Mouse (Mus musculus): ENCODE results near the gene Rflna.

Gene Rflna

GRCm38 (mm10) chr5:125019099-125019498 lies 16.1 kb downstream of the Rflna start:
- DNase-seq (ENCODE audit: low read depth, low spot score) = no peak
- peaks cover 5% of the 10 kb centered on the region for H3K36me3 ChIP-seq (ENCODE audit: control insufficient read depth, insufficient read depth, low read length, poor library complexity, severe bottlenecking)
- no peaks in the 10 kb centered on the region for H3K27me3 ChIP-seq (ENCODE audit: control insufficient read depth, insufficient read depth, low read length, poor library complexity, severe bottlenecking)

DNA sequence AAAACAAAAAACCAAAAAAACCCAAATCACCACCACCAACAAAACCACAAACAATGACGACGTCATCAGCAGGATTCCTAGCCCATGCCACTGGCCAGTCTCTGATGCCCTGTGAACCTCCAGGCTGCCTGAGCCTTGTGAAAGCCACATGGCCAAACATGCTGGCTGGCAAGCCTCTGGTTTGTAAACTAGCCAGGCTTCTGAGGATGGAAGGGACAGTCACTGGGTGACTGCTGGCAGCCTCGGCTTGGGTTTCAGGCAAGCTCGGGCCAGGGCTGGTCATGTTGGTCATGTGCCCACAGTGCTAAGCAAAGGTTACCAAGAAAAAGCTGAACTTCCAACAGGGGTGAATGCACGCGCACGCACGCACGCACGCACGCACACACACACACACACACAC lies 18.3 kb downstream of the Rflna start:
- no peak for DNase-seq (ENCODE audit: low read depth, low spot score)
- peaks cover 9% of the 10 kb centered on the region for H3K36me3 ChIP-seq (ENCODE audit: control insufficient read depth, insufficient read depth, low read length, poor library complexity, severe bottlenecking)
- H3K27me3 ChIP-seq (ENCODE audit: control insufficient read depth, insufficient read depth, low read length, poor library complexity, severe bottlenecking) = no peaks in the 10 kb centered on the region

DNA sequence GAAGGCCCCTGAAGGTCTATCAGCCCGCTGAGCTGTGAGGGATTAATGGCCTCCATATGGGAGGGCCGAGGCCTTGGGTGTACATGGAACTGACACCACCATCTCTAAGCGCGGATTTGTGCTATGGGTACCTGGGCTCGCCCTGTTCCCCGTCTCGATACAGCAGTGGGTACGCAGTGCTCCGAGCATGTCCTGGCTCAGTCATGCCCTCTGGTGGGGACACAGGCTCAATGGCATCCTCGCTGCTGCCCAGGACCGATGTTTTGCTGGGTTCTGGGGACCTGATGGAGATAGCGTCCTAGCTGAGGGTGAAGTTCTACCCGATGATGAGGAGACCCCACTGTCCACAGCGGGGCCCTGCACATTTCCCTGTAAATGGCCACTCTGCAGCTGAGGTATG lies 21.0 kb downstream of the Rflna start:
- Histone ChIP-seq H3K27me3 (ENCODE audit: control insufficient read depth, insufficient read depth, low read length, poor library complexity, severe bottlenecking) (no peaks in the 10 kb centered on the region), H3K36me3 (ENCODE audit: control insufficient read depth, insufficient read depth, low read length, poor library complexity, severe bottlenecking) (peaks cover 17% of the 10 kb centered on the region)
- peak; percentile 20 for DNase-seq (ENCODE audit: low read depth, low spot score)

- Histone ChIP-seq H3K36me3 (ENCODE audit: control insufficient read depth, insufficient read depth, low read length, poor library complexity, severe bottlenecking) (peaks cover 14% of the 10 kb centered on the region), H3K27me3 (ENCODE audit: control insufficient read depth, insufficient read depth, low read length, poor library complexity, severe bottlenecking) (no peaks in the 10 kb centered on the region)
- no peak for DNase-seq (ENCODE audit: low read depth, low spot score)
These were observed 25.4 kb downstream of the Rflna start for GRCm38 (mm10) chr5:125028371-125028770.

GRCm38 (mm10) chr5:125028911-125029310 lies 25.9 kb downstream of the Rflna start:
- DNase-seq (ENCODE audit: low read depth, low spot score) = no peak
- H3K36me3 ChIP-seq (ENCODE audit: control insufficient read depth, insufficient read depth, low read length, poor library complexity, severe bottlenecking) = peaks cover 16% of the 10 kb centered on the region

GRCm38 (mm10) chr5:125036483-125036882 lies 33.5 kb downstream of the Rflna start:
- H3K36me3 ChIP-seq (ENCODE audit: control insufficient read depth, insufficient read depth, low read length, poor library complexity, severe bottlenecking) = peaks cover 6% of the 10 kb centered on the region
- no peak for DNase-seq (ENCODE audit: low read depth, low spot score)
- no peaks in the 10 kb centered on the region for H3K27me3 ChIP-seq (ENCODE audit: control insufficient read depth, insufficient read depth, low read length, poor library complexity, severe bottlenecking)

More at GRCm38 (mm10) chr5:125028911-125029310, 25.9 kb downstream of the Rflna start:
- H3K27me3 ChIP-seq (ENCODE audit: control insufficient read depth, insufficient read depth, low read length, poor library complexity, severe bottlenecking) = no peaks in the 10 kb centered on the region

DNA sequence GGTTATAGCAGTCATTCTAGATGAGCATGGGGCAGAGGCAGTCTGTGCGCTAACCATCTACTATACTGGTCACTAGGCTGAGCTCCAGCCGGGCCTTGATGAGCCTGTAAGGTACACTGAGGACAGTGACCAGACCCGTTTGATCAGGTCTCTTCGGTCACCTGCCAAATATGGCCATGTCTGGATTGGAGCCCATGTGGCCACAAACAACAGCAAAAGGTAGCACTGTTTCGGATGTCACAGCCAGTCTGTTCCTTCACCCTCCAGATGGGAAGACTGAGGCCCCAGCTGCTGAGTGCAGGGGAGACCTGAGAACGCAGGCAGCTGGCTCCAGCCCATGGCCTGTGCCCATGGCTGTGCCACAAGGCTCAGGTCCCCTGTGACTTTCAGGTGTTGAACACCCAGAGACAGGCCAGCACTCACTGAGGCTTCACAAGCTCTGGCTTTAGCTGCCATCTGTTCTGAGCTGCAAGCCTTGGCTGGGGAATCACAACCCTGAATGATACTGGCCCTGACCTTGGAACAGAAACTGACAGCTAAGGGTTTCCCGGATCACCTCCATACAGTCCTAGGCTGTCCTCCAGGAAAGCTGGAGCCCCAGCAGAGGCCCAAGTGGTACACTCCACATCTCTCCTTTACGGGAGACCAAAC lies 36.5 kb downstream of the Rflna start:
- no peaks in the 10 kb centered on the region; the same call in none of the 2 replicates for H3K36me3 ChIP-seq (ENCODE audit: control insufficient read depth, insufficient read depth, low read length, poor library complexity, severe bottlenecking)
- no peaks in the 10 kb centered on the region for H3K27me3 ChIP-seq (ENCODE audit: control insufficient read depth, insufficient read depth, low read length, poor library complexity, severe bottlenecking)
- no peak for DNase-seq (ENCODE audit: low read depth, low spot score)

DNA sequence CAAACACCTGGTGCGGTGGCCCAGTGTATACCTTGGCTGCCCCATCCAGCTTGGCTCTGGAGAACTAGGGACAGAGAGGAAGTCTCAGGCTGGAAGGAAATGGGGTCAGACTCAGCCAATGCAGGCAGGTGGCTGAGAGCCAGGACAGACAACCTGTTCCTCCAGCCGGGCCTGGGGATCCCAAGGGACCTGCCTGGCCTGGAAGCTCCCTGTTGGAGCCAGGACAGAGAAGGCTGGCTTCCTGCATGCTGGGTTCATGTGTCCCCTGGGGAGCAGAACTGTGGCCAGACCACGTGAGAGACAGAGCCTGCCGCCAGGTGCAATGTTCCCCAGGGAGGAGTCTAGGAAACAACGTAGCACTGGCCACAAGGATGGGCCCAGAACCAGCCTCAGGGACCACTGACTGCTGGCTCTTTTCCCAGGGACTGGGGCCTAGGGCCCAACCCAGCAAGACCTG lies 37.1 kb downstream of the Rflna start:
- H3K36me3 ChIP-seq (ENCODE audit: control insufficient read depth, insufficient read depth, low read length, poor library complexity, severe bottlenecking) = no peaks in the 10 kb centered on the region; the same call in none of the 2 replicates
- H3K27me3 ChIP-seq (ENCODE audit: control insufficient read depth, insufficient read depth, low read length, poor library complexity, severe bottlenecking) = no peaks in the 10 kb centered on the region
- DNase-seq (ENCODE audit: low read depth, low spot score) = peak; percentile 72

- DNase-seq (ENCODE audit: low read depth, low spot score) = peak; percentile 26
These were observed 38.6 kb downstream of the Rflna start for GRCm38 (mm10) chr5:125041578-125041977.

DNA sequence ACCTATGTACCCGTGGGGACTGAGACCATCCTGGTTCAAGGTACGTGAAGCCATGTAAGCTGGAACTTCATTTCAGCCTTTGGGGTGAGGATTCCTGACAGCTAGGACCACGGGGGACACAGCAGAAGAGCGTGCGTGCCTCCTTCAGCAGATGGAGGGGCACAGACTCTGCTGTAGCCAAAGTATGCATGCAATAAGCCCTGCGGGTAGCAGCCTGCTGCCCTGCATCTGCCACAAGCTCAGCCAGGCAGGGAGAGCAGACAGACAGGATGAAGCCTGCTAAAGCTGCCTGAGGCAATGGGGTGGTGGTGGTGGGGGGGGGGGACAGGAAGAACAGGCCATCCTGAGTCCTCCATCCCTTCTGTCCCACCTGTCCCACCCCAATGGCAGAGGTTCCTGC lies 40.4 kb downstream of the Rflna start:
- H3K27me3 ChIP-seq (ENCODE audit: control insufficient read depth, insufficient read depth, low read length, poor library complexity, severe bottlenecking) = no peaks in the 10 kb centered on the region
- no peak for DNase-seq (ENCODE audit: low read depth, low spot score)

More at GRCm38 (mm10) chr5:125041578-125041977, 38.6 kb downstream of the Rflna start:
- peaks cover 2% of the 10 kb centered on the region for H3K36me3 ChIP-seq (ENCODE audit: control insufficient read depth, insufficient read depth, low read length, poor library complexity, severe bottlenecking)
- H3K27me3 ChIP-seq (ENCODE audit: control insufficient read depth, insufficient read depth, low read length, poor library complexity, severe bottlenecking) = no peaks in the 10 kb centered on the region

DNA sequence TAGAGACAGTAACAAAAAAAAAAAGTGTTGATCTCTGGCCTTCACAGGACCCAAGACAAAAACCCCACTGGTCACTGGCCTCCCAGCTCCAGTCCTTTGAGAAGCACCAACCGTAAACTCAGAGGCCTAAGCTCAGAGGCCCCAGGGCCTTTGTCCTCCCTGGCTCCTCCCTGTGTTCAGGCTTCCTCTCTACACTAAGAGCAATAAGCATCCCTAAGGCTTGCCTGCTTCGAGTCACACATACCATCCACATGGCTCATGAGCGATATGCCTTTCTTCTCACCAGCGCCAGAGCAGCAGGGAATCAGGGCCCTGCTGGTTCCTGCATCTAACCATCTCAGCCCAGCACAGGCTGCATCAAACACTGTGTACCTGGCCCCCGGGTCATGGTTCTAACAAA lies 42.2 kb downstream of the Rflna start:
- Histone ChIP-seq H3K36me3 (ENCODE audit: control insufficient read depth, insufficient read depth, low read length, poor library complexity, severe bottlenecking) (peaks cover 13% of the 10 kb centered on the region), H3K27me3 (ENCODE audit: control insufficient read depth, insufficient read depth, low read length, poor library complexity, severe bottlenecking) (no peaks in the 10 kb centered on the region)
- no peak for DNase-seq (ENCODE audit: low read depth, low spot score)

More for the DNA sequence above, 40.4 kb downstream of the Rflna start:
- H3K36me3 ChIP-seq (ENCODE audit: control insufficient read depth, insufficient read depth, low read length, poor library complexity, severe bottlenecking) = peaks cover 10% of the 10 kb centered on the region

DNA sequence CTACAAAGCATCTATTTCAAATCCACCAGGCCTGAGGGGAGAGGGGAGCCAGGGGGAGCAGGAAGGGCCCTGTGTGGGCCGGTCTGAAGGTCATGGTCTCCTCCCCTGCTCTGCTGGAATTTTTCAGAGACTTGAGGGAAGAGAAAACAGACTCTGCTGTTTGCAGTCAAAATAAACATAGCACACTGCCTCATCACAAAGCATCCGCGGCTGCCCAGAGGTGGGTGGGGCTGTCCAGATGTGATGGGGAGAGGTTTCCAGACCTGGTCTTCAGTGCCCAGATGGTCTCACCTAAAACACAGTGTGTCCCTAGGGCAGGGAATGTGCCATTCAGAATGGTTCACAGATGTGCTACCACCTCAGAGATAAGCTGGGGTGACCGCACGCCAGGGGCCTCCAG lies 43.4 kb downstream of the Rflna start:
- no peaks in the 10 kb centered on the region for H3K27me3 ChIP-seq (ENCODE audit: control insufficient read depth, insufficient read depth, low read length, poor library complexity, severe bottlenecking)
- H3K36me3 ChIP-seq (ENCODE audit: control insufficient read depth, insufficient read depth, low read length, poor library complexity, severe bottlenecking) = peaks cover 13% of the 10 kb centered on the region
- DNase-seq (ENCODE audit: low read depth, low spot score) = no peak

DNA sequence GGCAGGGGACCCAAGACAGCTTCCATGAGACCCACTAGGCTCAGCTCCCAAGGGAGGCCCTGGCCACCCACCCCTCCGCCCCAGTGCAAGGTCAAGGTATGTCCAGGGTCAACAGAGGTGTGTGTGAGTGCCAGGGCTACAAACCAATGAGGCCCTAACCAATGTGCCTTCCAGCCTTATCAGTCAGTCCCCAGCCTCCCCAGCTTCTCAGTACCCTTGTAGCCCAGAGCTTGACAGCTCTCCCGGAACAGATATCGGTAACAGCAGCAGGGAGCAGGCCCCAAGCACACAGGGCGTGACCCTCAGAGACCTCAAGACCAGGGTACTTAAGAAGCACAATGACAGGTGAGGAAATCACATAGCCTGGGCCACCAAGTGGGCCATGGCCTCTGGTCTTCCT lies 46.5 kb downstream of the Rflna start:
- Histone ChIP-seq H3K27me3 (ENCODE audit: control insufficient read depth, insufficient read depth, low read length, poor library complexity, severe bottlenecking) (no peaks in the 10 kb centered on the region), H3K36me3 (ENCODE audit: control insufficient read depth, insufficient read depth, low read length, poor library complexity, severe bottlenecking) (peaks cover 13% of the 10 kb centered on the region)
- no peak for DNase-seq (ENCODE audit: low read depth, low spot score)

DNA sequence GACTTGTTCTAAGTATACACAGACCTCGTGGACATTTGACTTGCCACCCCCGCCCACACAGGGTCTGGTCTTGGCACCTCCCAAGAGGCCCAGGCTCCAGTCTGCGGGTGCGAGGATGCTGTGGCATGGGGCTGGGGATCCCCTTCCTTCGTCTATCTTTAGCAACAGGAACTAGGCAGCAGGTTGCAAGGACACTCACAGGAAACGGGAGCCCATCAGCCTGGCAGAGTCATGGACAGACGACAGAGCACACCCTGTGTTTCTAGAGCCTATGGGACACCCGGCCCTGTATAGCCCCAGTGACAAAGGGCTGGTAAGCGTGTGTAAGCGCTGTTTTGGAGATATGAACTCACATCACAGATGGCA lies 49.2 kb downstream of the Rflna start:
- peak; percentile 80 for DNase-seq (ENCODE audit: low read depth, low spot score)
- H3K27me3 ChIP-seq (ENCODE audit: control insufficient read depth, insufficient read depth, low read length, poor library complexity, severe bottlenecking) = no peaks in the 10 kb centered on the region
- peaks cover 10% of the 10 kb centered on the region for H3K36me3 ChIP-seq (ENCODE audit: control insufficient read depth, insufficient read depth, low read length, poor library complexity, severe bottlenecking)

DNA sequence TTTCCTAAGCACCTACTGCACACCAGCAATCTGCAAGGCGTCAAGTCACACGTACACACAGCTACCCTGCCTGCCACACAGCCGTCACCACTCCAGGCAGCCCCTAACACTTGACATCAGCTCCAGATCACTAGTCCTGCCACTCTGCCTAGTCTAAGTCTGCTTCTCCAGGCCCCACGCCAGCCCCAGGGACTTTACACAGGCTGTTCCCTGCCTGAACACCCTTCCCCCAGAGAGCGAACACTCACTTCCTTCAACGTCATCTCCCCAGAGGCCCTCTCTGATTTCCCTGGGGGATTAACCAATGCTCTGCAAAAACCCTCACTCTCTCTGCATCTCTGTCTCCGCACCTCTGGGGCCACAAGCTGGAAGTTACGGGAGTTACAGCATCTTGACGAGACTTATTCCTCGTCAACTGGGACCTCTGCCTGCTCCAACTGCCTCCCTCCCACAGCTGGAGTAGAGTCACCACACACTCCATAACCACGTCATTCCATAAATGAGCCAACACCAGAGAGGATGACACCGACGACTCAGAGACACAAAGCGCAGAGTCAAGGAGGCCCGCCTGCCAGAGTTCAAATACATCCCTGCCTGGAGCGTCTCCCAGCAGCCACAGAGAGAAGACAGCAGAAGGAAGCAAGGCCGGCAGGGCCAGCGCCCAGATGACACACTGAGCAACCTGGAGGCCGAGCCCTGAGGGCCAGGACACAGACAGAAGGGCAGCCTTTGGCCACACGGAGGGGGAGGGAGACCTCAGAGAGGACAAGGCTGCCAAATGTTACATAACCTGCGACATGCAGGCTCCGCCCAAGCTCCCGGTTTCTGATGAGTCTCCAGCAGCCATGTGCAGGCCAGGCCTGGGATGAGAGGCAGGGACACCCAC lies 49.8 kb downstream of the Rflna start:
- H3K27me3 ChIP-seq (ENCODE audit: control insufficient read depth, insufficient read depth, low read length, poor library complexity, severe bottlenecking) = no peaks in the 10 kb centered on the region
- peak; percentile 97 for DNase-seq (ENCODE audit: low read depth, low spot score)

More for the DNA sequence above, 49.8 kb downstream of the Rflna start:
- peaks cover 8% of the 10 kb centered on the region for H3K36me3 ChIP-seq (ENCODE audit: control insufficient read depth, insufficient read depth, low read length, poor library complexity, severe bottlenecking)
